Mouse (Mus musculus) megakaryocyte-erythroid progenitor cell, adult 5-6 weeks (primary cell): ENCODE measurements at regions not wholly inside any gene's neighbourhood (a gene's known extent, or its start where the extent isn't known, plus 50 kb on each side); places are given as distances from the start of the nearest gene placed in this dataset.
"Not testable (repeated sequence)": the region's sequence is repeated elsewhere in the genome, so short reads cannot be mapped to it uniquely, and the experiment has no call there.

ENCODE experiments used
- ATAC-seq: replicated peaks from 2 replicates; pipeline ENCODE4 v1.8.0; 2016; ENCODE audit warnings: mild to moderate bottlenecking, inconsistent platforms; ENCODE audit not compliant: severe bottlenecking, poor library complexity, low FRiP score, low TSS enrichment

DNA sequence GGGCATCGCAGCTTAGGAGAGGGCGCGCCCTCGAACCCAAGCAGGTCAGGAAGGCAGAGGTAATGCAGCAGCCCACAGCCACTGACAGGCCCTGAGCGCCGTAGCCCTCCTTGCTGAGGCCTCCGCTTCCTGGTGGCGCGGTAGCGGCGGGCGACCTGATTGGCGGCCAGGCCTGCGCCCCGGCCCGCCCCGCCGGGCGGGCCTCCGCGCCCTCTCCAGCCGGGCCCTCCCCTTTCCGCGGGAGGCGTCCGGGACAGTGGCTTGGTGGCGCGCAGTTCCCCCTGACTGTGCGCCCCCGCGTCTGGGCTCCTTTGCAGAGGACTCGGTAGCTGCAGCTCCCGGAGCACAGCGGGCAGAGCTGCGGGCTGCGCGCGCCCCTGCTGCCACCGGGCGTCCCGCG lies 242.1 kb downstream of the Gm21863 start:
- not testable (repeated sequence) for ATAC-seq

DNA sequence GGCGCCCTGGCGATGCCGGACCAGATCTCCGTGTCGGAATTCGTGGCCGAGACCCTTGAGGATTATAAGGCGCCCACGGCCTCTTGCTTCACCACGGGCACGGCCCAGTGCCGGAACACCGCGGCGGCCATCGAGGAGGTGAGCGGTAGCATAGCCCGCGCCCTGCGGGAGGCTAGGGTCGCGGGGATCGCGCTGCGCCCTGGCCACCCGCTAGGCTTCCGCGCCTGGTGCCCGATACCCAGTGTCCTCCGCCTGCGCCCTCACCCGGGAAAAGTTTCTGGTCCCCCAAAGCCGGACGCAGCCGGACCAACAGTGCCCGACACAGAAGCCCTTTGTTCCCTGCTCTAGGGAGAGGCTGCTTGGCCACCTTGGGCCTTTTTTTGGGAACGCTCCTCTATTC lies 242.6 kb downstream of the Gm21863 start:
- ATAC-seq: not testable (repeated sequence)

DNA sequence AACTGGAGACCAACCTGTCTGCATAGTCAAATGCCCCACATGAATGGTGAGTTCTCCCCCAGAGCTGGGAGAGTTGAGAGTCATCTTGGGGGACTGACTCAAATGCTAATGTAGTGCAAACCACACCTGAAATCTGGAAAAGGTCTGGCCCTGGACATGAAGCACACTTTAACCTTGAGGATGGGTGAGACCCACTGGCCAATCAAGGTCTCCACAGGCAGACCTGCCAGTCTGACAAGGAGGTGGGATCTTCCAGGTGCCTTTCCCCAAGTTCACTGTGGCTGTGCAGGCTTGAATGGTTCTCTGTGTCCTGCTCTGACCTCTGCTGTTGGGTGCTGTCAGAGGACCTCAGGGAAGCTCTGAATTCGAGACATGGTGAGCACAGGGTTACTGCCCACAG lies 269.6 kb downstream of the Gm21863 start:
- ATAC-seq: not testable (repeated sequence)

DNA sequence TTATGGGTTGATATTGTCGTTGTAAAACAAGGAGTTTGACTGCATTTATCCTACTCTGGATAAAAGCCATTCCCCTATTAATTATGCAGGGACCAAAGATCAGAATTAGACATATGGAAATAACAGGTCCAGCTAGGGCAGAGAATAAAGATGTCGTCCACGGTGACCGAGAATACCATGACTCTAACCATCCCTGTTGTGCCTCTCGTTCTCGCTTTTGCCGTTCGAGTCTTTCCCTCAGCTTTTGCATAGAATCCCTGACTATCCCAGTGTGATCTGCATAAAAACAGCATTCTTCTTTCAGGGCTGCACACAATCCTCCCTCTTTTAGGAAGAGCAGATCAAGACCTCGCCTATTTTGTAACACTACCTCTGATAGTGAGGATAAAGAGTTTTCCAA lies 272.5 kb downstream of the Gm21863 start:
- not testable (repeated sequence) for ATAC-seq

DNA sequence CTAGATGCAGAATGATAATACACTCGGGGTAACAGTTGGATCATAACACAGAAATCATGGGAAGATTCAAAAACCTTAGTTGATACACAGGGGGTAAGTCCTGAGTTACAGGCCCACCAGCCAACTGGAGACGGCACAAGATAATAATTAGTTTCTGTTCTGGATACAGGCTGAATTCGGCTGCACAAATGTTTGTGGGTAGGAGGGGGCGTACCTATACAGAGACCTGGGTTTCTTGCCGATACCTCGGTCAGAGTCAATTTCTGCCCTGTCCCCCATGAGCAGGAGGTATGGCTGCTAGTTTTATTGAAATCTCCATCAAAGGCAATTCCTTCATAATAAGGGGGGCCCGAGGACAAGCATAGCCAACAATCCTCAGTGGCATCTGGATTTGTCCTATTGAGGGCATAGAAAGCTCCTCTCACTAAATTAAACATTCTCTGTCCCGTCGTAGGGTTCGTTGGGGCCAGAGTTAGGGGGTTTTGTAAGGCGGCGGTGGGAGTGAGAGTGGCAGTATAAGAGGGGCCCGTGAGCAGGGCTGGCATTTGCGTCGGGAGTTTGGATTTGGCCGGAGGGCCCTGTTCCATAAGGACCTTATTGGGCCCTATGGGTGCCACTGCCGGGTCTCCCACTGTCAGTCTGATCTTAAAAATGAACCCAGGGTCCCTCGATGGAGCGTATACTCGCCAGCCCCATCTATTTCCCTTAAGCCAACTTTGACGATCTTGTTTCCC lies 273.3 kb downstream of the Gm21863 start:
- ATAC-seq: not testable (repeated sequence)

DNA sequence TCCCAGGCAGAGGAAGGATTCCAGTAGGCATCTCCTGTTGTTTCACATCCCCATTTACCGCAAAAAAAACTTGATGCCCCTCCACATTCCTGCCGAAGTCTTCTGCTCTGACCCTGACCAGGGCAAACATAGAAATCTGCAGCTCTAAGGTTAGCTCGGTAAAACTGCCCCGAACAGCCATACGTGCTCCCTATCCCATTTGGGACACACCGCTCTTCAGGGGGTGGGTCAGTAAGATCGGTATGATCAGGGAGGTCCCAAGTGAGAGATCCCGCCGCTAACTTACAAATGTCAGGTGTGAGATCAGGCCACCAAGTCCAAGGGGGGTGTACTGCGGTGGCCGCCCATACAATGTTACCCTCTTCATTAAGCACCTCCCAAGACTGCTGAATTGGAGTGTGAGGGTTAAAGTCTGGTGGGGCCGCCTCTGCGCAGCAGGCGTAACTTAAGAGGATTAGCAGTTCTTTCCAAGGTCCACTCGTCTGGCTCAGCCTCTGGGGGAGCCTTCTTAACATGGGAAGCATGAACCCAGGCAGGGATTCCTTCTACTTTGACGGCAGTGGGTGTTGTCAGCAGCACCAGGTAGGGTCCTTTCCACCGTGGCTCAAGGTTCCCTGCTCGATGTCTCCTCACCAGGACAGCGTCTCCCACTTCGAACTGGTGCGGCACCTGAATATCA lies 274.2 kb downstream of the Gm21863 start:
- ATAC-seq: not testable (repeated sequence)

DNA sequence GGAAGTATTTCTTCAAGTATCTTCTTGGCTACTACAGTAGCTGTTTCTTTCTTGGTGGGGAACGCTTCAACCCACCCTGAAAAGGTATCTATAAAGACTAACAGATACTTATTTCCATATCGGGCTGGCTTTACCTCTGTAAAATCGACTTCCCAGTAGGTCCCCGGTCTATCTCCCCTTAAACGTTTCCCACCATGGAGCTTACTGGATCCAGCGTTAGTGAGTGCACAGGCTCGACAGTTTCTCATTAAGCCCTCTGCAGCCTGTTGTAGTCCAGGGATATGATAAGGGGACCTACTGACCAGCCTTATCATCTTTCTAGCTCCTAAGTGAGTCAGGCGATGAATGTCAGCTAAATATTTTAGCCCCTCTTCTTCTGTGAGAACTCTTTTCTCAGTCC lies 275.1 kb downstream of the Gm21863 start:
- not testable (repeated sequence) for ATAC-seq

DNA sequence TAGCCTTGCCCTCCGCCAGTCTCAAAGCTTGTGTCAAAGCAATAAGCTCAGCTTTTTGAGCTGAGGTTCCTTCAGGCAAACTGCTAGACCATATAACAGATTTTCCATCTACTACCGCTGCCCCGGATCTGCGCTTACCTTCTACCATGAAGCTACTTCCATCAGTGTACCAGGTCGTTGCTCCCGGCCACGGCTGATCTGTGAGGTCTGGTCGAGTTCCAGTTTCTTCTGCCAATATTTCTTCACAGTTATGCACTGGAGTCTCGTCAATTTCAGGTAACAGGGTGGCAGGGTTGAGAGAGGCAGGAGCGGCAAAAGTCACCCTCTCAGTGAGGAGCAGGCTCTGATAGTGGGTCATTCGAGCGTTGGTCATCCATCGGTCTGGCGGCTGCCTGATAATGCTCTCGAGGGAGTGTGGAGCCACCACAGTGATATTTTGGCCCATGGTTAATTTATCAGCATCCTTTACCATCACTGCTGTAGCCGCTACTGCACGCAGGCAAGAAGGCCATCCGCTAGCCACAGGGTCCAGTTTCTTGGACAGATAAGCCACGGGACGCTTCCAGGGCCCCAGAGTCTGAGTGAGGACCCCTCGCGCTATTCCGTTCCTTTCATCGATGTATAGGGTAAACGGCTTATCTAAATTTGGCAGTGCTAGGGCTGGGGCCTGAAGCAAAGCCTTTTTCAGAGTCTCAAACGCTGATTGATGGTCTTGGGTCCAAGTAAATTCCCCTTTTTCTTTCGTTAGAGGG lies 276.0 kb downstream of the Gm21863 start:
- ATAC-seq: no peak

DNA sequence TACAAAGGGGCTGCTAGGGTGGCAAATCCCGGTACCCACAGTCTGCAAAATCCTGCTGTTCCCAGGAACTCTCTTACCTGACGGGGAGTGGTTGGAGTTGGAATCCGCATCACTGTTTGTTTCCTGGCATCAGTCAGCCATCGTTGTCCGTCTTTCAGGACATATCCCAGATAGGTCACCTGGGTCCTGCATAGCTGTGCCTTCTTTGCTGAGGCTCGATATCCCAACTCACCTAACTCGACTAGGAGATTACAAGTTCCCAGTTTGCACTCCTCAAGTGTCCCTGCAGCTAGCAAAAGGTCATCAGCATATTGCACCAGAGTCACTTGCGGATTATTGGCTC lies 276.6 kb downstream of the Gm21863 start:
- no peak for ATAC-seq

DNA sequence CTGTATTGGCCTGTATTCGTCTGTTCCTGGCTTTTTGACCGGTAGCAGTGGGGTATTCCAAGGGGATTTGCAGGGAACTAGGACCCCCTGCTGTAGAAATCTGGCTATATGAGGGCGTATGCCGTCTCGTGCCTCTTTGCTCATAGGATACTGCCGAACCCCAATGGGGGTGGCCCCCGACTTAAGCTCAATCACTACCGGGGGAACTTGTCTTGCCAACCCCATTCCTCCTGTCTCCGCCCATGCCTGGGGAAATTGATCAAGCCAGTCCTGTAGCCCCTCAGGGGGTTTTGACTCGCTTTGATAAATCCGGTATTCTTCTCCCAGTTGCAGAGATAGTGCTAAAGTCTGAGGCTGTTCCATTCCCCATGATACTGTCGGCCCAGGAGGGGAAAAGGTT lies 277.2 kb downstream of the Gm21863 start:
- 0 out of 2 replicates have a peak, but pooled peaks have one; percentile 21 for ATAC-seq

DNA sequence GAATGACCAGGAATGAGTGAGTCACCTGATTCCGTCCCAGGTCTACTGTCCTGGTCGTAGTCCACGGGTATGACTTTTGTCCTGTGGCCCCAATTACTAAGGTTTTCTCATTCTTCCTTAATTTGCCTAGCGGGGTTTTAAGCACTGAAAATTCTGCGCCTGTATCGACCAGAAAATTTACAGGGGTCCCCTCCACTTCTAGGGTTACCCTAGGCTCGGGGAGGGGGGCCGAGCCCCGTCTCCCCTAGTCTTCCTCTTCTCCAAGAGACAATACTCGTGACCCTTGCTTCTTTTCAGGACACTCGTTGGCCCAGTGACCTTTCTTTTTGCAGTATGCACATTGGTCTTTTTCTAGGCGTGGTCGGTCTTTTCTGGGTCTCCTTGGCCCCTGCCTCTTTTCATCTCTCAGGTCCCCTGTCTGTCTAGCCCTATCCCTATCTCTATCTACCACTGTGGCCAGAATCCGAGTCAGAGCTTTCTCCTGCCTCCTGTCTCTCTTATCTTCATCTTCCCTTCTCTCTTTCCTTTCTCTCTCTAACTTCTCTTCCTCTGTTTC lies 277.8 kb downstream of the Gm21863 start:
- no peak for ATAC-seq

DNA sequence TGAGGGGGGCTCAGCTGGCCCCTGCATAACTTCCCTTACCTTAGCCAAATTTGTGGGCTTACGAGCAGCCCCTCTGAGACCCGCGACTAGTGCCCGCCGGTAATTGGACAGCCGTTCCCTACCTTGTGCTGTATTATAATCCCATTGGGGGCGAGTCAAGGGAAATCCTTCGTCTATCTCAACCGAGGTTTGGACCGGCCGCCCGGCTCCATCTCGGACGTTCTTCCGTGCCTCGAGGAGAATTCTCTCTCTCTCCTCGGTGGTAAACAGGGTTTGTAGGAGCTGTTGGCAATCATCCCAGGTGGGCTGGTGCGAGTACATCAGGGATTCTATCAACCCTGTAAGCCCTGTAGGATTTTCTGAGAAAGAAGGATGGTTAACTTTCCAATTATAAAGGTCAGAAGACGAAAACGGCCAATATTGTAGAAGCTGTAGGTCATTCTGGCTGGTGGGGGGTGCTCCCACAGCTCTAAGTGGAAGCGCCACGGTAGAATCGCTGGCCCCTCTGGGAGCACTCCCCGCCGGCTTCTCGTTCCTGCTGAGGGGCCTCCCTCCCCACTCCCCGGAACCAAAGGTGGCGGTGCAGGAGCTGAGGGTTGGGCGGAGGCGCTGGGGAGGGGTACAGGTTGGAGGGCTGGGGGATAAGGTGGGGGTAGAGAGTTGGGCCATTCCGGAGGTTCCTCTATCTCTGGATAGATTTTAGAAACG lies 278.6 kb downstream of the Gm21863 start:
- ATAC-seq: peak; percentile 54; the same call in 1 of the 2 replicates

DNA sequence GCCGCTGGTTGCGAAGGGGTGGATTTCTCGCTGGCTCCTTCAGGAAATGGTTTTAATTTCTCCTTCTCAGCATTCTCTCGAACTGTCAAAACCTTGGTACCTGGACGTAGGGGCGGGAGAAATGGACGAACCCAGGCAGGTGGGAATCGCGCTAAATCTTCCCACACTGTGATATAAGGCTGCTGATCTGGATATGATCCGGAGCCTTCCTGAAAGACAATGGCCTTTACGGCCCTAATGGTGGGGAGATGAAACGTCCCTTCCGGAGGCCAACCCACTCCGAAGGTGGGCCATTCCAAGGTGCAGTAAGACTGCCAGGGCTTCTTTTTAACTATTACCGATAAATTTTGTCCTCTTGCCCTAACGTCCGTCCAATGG lies 279.1 kb downstream of the Gm21863 start:
- peak; percentile 43; the same call in 1 of the 2 replicates for ATAC-seq

DNA sequence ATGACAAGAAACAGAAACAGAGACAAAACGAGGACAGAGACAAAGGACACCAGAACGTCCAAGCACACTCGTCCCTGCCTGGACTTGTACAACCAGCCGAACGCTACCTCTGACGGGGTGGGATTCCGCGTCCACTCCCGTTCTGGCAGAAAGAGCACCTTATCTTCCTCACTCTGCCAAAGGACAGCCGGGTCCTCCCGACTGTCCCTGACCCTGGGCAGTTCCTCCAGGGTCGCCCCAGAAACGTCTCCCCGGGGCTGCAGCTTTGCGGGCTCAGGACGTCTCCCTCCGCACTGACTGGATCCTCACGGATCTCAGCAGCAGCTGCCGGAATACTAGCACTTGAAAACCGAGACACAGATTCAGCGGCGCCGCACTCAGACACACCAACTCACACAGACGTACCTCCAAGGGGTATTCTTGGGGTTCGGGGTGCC lies 279.6 kb downstream of the Gm21863 start:
- ATAC-seq: peak; percentile 51
